Mouse (Mus musculus) liver, embryonic 15.5 days (tissue): ENCODE data around the gene Ubtd2. TPM values are rescaled to one million over a fixed set of nuclear protein-coding genes. Genes with fewer than 3 reads are reported as not detected.

Experiments used
- ATAC-seq: fragments of 200-750 bp; cut with Nextera tagmentation; 2 replicates; pipeline ENCODE4 v1.8.0; 2017; ENCODE audit warnings: moderate number of reproducible peaks, mild to moderate bottlenecking, moderate library complexity; ENCODE audit not compliant: insufficient read depth
- H3K27ac ChIP-seq: fragments of 300-500 bp; sonication (generic); replicated peaks from 2 replicates; pipeline ENCODE4 v1.5.1; 2015; ENCODE audit warnings: mild to moderate bottlenecking, inconsistent platforms
- H3K27me3 ChIP-seq: fragments of 300-500 bp; sonication (generic); 2 replicates; pipeline ENCODE4 v1.6.1; 2015; ENCODE audit warnings: mild to moderate bottlenecking, inconsistent platforms
- H3K36me3 ChIP-seq: fragments of 300-500 bp; sonication (generic); replicated peaks from 2 replicates; pipeline ENCODE4 v1.6.1; 2015; ENCODE audit warnings: moderate library complexity, mild to moderate bottlenecking, inconsistent platforms
- H3K4me1 ChIP-seq: fragments of 300-500 bp; sonication (generic); replicated peaks from 2 replicates; pipeline ENCODE4 v1.6.1; 2015; ENCODE audit warnings: inconsistent platforms
- H3K4me2 ChIP-seq: fragments of 300-500 bp; sonication (generic); 2 replicates; pipeline ENCODE4 v1.6.1; 2015; ENCODE audit warnings: moderate library complexity, mild to moderate bottlenecking, inconsistent platforms
- H3K4me3 ChIP-seq: fragments of 300-500 bp; sonication (generic); replicated peaks from 2 replicates; pipeline ENCODE4 v1.5.1; 2015; ENCODE audit warnings: mild to moderate bottlenecking, inconsistent platforms
- H3K9ac ChIP-seq: fragments of 300-500 bp; sonication (generic); 2 replicates; pipeline ENCODE4 v1.6.1; 2015; ENCODE audit warnings: moderate library complexity, mild to moderate bottlenecking, inconsistent platforms
- H3K9me3 ChIP-seq: fragments of 300-500 bp; sonication (generic); replicated peaks from 2 replicates; pipeline ENCODE4 v1.6.1; 2016; ENCODE audit warnings: inconsistent platforms
- WGBS: fragments of 180-500 bp; shearing (Covaris S2); methylation state at CpG from one replicate; pipeline ENCODE4 v1.1.7; 2015; ENCODE audit warnings: mixed read lengths; ENCODE audit not compliant: insufficient replicate concordance; 5-methylcytosine and 5-hydroxymethylcytosine counted together
- polyA plus RNA-seq: library from polyadenylated mRNA; unstranded; fragments of >200 nt; fragmentation: Nextera tagmentation; extraction: Ambion mirVana; gene quantifications from 2 replicates; pipeline ENCODE4 v1.2.1, GENCODE M21; 2015

The Ubtd2 gene
- polyA plus RNA-seq, 1 experiment from 2014 or later, result 3.9 TPM

DNA sequence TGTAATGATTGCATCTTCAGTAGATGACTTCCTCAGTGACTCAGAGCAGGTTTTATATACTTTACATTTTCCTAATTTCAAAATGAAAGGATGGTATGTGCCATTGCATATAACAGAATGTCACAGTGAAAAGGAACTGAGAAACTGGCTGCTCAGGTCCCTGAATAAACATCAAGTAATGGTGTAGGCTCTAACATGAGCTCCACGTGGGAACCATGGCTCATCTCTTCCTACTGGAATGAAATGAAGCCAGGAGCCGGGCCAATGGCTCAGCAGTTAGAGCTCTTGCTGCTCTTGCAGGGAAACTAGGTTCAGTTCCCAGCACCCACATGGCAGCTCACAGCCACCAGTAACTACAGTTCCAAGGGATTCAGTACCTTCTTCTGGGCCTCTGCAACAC is 16.8 kb downstream of the Ubtd2 start:
- Histone ChIP-seq H3K9me3 (no peaks in the 10 kb centered on the region), H3K36me3 (no peaks in the 10 kb centered on the region), H3K4me3 (no peak overlapping the region), H3K4me2 (no peak overlapping the region), H3K27me3 (no peaks in the 10 kb centered on the region), H3K9ac (no peak overlapping the region), H3K27ac (no peak overlapping the region), H3K4me1 (no peaks in the 10 kb centered on the region)
- WGBS, result 52% methylated on average over 2 of the region's 2 CpGs
- ATAC-seq, result no peak

- no peak overlapping the region for H3K27ac ChIP-seq
- ATAC-seq, result no peak
- no peaks in the 10 kb centered on the region for H3K4me1 ChIP-seq
- no peaks in the 10 kb centered on the region for H3K36me3 ChIP-seq
- no peak overlapping the region for H3K4me2 ChIP-seq
- no peaks in the 10 kb centered on the region for H3K27me3 ChIP-seq
- no peak overlapping the region for H3K4me3 ChIP-seq
- no peaks in the 10 kb centered on the region for H3K9me3 ChIP-seq
- H3K9ac ChIP-seq, result no peak overlapping the region
- 53% methylated on average over 3 of the region's 3 CpGs for WGBS
These were observed 19.6 kb downstream of the Ubtd2 start for GRCm38 (mm10) chr11:32474725-32475124.

DNA sequence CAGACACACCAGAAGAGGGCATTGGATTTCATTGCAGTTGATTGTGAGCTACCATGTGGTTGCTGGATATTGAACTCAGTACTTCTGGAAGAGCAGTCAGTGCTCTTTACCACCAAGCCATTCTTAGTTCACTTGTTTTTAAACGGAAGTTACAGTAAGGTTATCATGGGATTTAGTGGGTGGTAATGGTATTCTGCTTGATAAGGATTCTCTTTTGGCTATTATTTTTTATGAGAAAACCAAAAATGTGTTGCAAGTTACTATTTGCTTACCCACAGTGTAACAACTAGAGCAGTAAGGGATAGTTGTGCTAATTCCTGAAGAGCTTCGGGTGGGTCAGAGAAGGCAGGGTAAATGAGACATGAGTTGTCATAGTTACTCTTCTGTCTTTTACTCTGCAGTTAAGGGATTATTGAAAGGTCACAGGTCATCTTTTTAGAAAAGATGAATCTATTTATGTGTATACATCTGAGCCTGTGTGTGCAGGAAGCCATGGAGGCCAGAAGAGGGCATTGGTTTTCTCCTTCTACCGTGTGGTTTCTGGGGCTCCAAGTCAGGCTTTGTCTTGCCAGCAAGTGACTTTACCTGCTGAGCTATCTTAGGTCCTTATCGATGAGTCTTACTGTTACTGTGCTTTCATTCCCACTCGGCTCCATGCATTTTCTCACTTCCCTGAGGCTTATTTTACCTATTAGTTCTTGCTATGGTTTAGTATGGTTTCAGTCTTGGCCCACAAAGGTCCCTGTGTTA is 20.5 kb downstream of the Ubtd2 start:
- Histone ChIP-seq H3K9me3 (no peaks in the 10 kb centered on the region), H3K36me3 (no peaks in the 10 kb centered on the region), H3K9ac (no peak overlapping the region), H3K27me3 (no peaks in the 10 kb centered on the region), H3K4me2 (no peak overlapping the region), H3K4me3 (no peak overlapping the region), H3K27ac (no peak overlapping the region), H3K4me1 (no peaks in the 10 kb centered on the region)
- 54% methylated on average over 5 of the region's 5 CpGs for WGBS
- ATAC-seq, result no peak

- no peaks in the 10 kb centered on the region for H3K27me3 ChIP-seq
- H3K9ac ChIP-seq, result no peak overlapping the region
- no peaks in the 10 kb centered on the region for H3K9me3 ChIP-seq
- no peaks in the 10 kb centered on the region for H3K4me1 ChIP-seq
- no peak overlapping the region for H3K4me2 ChIP-seq
- WGBS, result 38% methylated on average over 2 of the region's 2 CpGs
- no peak overlapping the region for H3K27ac ChIP-seq
- ATAC-seq, result no peak
- no peaks in the 10 kb centered on the region for H3K36me3 ChIP-seq
- H3K4me3 ChIP-seq, result no peak overlapping the region
These were observed 26.4 kb downstream of the Ubtd2 start for GRCm38 (mm10) chr11:32481525-32481924.

DNA sequence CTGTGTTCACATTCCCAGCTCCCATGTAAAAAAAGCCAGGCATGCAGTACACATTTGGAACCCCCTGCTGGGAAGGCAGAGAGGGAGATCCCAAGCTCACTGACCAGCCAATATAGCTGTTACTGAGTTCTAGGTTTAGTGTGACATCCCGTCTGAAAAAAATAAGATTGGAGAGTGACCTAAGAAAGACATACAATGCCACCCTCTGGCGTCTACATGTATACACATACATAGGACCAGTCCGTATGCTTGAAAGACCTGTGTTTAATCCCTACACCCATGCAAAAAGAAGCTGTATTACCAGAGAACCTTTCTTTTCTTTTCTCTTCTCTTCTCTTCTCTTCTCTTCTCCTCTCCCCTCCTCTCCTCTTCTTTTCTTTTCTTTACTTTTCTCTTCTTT is 30.1 kb downstream of the Ubtd2 start:
- no peak for ATAC-seq
- Histone ChIP-seq H3K4me2 (no peak overlapping the region), H3K9me3 (no peaks in the 10 kb centered on the region)

DNA sequence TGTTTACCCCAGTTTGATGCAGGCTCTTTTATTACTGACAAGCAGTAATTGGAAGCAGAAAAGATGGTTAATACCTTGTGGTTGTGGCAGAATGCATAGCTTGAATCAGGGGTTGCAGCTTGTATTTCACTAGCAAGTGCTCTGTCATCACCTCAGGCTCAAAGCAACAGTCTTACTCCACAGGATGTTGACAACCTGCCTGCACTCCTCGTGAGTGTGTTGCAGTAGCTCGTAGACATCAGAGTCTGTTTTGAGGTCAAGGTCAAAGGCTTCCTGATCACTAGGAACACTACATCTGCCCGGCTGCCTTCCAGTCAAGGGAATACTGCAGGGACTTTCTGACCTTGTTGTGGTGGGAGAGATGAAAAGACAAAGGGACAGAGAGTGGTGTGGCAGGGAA is 31.5 kb downstream of the Ubtd2 start:
- Histone ChIP-seq H3K9me3 (no peaks in the 10 kb centered on the region), H3K36me3 (no peaks in the 10 kb centered on the region), H3K27ac (no peak overlapping the region), H3K9ac (no peak overlapping the region), H3K4me2 (no peak overlapping the region), H3K4me1 (no peaks in the 10 kb centered on the region; the same call in 1 of the 2 replicates), H3K27me3 (no peaks in the 10 kb centered on the region), H3K4me3 (no peak overlapping the region)
- 42% methylated on average over 3 of the region's 3 CpGs for WGBS
- ATAC-seq, result no peak

More for the DNA sequence above, 30.1 kb downstream of the Ubtd2 start:
- H3K27ac ChIP-seq, result no peak overlapping the region
- H3K4me3 ChIP-seq, result no peak overlapping the region
- 27% methylated on average over 3 of the region's 3 CpGs for WGBS
- H3K9ac ChIP-seq, result no peak overlapping the region
- no peaks in the 10 kb centered on the region; the same call in 1 of the 2 replicates for H3K4me1 ChIP-seq
- no peaks in the 10 kb centered on the region for H3K27me3 ChIP-seq
- no peaks in the 10 kb centered on the region for H3K36me3 ChIP-seq

DNA sequence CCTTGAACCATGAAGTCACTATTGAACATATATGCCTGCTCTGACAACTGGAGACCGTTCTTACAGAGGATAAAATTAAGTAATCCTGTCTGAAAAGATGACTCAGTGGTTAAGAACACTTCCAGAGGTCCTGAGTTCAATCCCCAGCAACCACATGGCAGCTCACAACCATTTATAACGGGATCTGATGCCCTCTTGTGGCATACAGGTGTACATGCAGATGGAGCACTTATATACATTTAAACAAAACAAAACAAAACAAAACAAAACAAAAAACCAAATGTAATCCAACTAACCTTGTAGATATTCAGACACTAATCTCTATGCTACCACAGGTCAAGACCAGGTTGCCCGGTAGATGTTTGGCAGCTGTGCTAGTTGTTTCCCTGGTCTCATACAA is 32.3 kb downstream of the Ubtd2 start:
- H3K36me3 ChIP-seq, result no peaks in the 10 kb centered on the region
- no peak overlapping the region for H3K9ac ChIP-seq
- whole genome bisulfite sequencing, result 64% methylated on average over 3 of the region's 3 CpGs
- no peak overlapping the region for H3K4me2 ChIP-seq
- H3K27me3 ChIP-seq, result no peaks in the 10 kb centered on the region
- H3K4me1 ChIP-seq, result no peaks in the 10 kb centered on the region; the same call in 1 of the 2 replicates
- no peak overlapping the region for H3K27ac ChIP-seq
- no peak for ATAC-seq
- H3K9me3 ChIP-seq, result no peaks in the 10 kb centered on the region
- no peak overlapping the region for H3K4me3 ChIP-seq

DNA sequence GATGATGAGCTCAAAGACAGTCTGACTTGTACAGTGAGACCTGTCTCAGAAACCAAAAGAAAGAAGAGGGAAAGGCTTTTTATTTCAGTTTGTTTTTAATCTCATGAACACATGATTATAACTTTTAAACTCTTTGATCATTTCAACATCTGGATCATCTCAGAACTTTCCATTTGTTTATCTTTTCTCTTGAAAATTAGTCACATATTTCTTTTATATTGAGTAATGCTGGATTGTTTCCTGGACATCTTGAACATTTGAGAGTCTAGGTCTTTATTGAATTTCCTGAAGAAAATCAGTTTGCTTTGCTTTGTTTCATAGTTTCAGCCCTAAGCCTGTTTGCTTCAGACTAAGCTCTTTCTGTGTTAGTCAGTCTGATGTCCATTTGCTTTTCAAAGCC is 33.2 kb downstream of the Ubtd2 start:
- H3K4me2 ChIP-seq, result no peak overlapping the region
- H3K4me1 ChIP-seq, result no peaks in the 10 kb centered on the region; the same call in 1 of the 2 replicates
- no peaks in the 10 kb centered on the region for H3K9me3 ChIP-seq
- H3K36me3 ChIP-seq, result no peaks in the 10 kb centered on the region
- no peaks in the 10 kb centered on the region for H3K27me3 ChIP-seq
- H3K4me3 ChIP-seq, result no peak overlapping the region
- no peak overlapping the region for H3K27ac ChIP-seq
- ATAC-seq, result no peak
- H3K9ac ChIP-seq, result no peak overlapping the region

GRCm38 (mm10) chr11:32488808-32489670 is 33.9 kb downstream of the Ubtd2 start:
- Histone ChIP-seq H3K4me3 (no peak overlapping the region), H3K27me3 (no peaks in the 10 kb centered on the region), H3K4me1 (no peaks in the 10 kb centered on the region; the same call in 1 of the 2 replicates), H3K9me3 (no peaks in the 10 kb centered on the region), H3K36me3 (no peaks in the 10 kb centered on the region), H3K27ac (no peak overlapping the region), H3K4me2 (no peak overlapping the region), H3K9ac (no peak overlapping the region)
- WGBS, result 54% methylated on average over 5 of the region's 5 CpGs
- ATAC-seq, result no peak

GRCm38 (mm10) chr11:32491079-32491478 is 35.9 kb downstream of the Ubtd2 start:
- H3K4me3 ChIP-seq, result no peak overlapping the region
- H3K9ac ChIP-seq, result no peak overlapping the region
- 83% methylated on average over 2 of the region's 2 CpGs for WGBS
- H3K4me2 ChIP-seq, result no peak overlapping the region
- ATAC-seq, result no peak
- H3K4me1 ChIP-seq, result no peaks in the 10 kb centered on the region; the same call in 1 of the 2 replicates
- H3K27me3 ChIP-seq, result no peaks in the 10 kb centered on the region
- H3K36me3 ChIP-seq, result no peaks in the 10 kb centered on the region
- H3K27ac ChIP-seq, result no peak overlapping the region
- H3K9me3 ChIP-seq, result no peaks in the 10 kb centered on the region

GRCm38 (mm10) chr11:32493312-32493711 is 38.1 kb downstream of the Ubtd2 start:
- no peak overlapping the region for H3K9ac ChIP-seq
- no peaks in the 10 kb centered on the region; the same call in 1 of the 2 replicates for H3K4me1 ChIP-seq
- no peak overlapping the region for H3K27ac ChIP-seq
- no peak overlapping the region for H3K4me3 ChIP-seq
- H3K9me3 ChIP-seq, result no peaks in the 10 kb centered on the region
- no peak overlapping the region for H3K4me2 ChIP-seq
- no peaks in the 10 kb centered on the region for H3K27me3 ChIP-seq
- no peaks in the 10 kb centered on the region for H3K36me3 ChIP-seq
- ATAC-seq, result no peak
